Mouse (Mus musculus) MEL (cell line): ENCODE results near the gene Gm20605. TPM values are rescaled to one million over a fixed set of nuclear protein-coding genes. Genes with fewer than 3 reads are reported as not detected.

Experiments used
- DNase-seq: peaks from one replicate; pipeline ENCODE4 v3.0.0; 2011; ENCODE audit warnings: low read depth, low spot score
- H3K27ac ChIP-seq: 2 replicates; pipeline ENCODE4 v1.5.1; 2012; ENCODE audit warnings: low read depth, mild to moderate bottlenecking, control low read depth, low read length, moderate library complexity; ENCODE audit not compliant: control insufficient read depth
- H3K27me3 ChIP-seq, 2 experiments: fragments of 150-350 bp in 1 of 2; sonication (generic) in 1 of 2; 2 replicates each; pipeline ENCODE4 v1.6.1; 2012; ENCODE audit warnings: low read length in 2 of 2, mild to moderate bottlenecking in 2 of 2, improper control_type of control experiment in 1 of 2, moderate library complexity in 1 of 2; ENCODE audit not compliant: insufficient read depth in 2 of 2, control insufficient read depth in 1 of 2
- H3K36me3 ChIP-seq, 2 experiments: 2 replicates each; pipeline ENCODE4 v1.6.1; 2012 to 2014; ENCODE audit warnings: low read length in 2 of 2, improper control_type of control experiment in 1 of 2, inconsistent platforms in 1 of 2, mild to moderate bottlenecking in 1 of 2; ENCODE audit not compliant: insufficient read depth in 2 of 2, control insufficient read depth in 1 of 2
- H3K4me1 ChIP-seq, 2 experiments: fragments of 150-350 bp in 1 of 2; sonication (generic) in 1 of 2; 2 replicates each; pipeline ENCODE4 v1.6.1; 2012; ENCODE audit warnings: low read length in 2 of 2, improper control_type of control experiment in 1 of 2, mild to moderate bottlenecking in 1 of 2; ENCODE audit not compliant: insufficient read depth in 2 of 2, control insufficient read depth in 1 of 2
- H3K4me3 ChIP-seq, 2 experiments: fragments of 150-350 bp in 1 of 2; sonication (generic) in 1 of 2; 2 replicates each; pipeline ENCODE4 v1.5.1; 2012; ENCODE audit warnings: low read depth in 2 of 2, low read length in 2 of 2, mild to moderate bottlenecking in 2 of 2, moderate library complexity in 2 of 2, control low read depth in 1 of 2, improper control_type of control experiment in 1 of 2; ENCODE audit not compliant: control insufficient read depth in 1 of 2, insufficient read depth in 1 of 2
- H3K79me2 ChIP-seq: 2 replicates; pipeline ENCODE4 v1.6.1; 2012; ENCODE audit warnings: mild to moderate bottlenecking, low read length, moderate library complexity; ENCODE audit not compliant: control insufficient read depth, poor library complexity, insufficient read depth
- H3K9ac ChIP-seq: 2 replicates; pipeline ENCODE4 v1.6.1; 2012; ENCODE audit warnings: low read depth, mild to moderate bottlenecking, control low read depth, low read length, moderate library complexity; ENCODE audit not compliant: control insufficient read depth, poor library complexity, severe bottlenecking
- H3K9me3 ChIP-seq: fragments of 150-350 bp; sonication (generic); replicated peaks from 2 replicates; pipeline ENCODE4 v1.6.1; 2012; ENCODE audit warnings: mild to moderate bottlenecking, low read length, improper control_type of control experiment, moderate library complexity; ENCODE audit not compliant: insufficient read depth
- ELF1 ChIP-seq: IDR thresholded peaks from 2 replicates; pipeline ENCODE4 v1.6.1; 2014; ENCODE audit warnings: low read depth, mild to moderate bottlenecking, inconsistent platforms, low read length, improper control_type of control experiment, moderate library complexity
- EP300 ChIP-seq, 2 experiments: IDR thresholded peaks; 2 replicates each; pipeline ENCODE4 v1.6.1; 2011; ENCODE audit warnings: improper control_type of control experiment in 2 of 2, low read length in 2 of 2, low read depth in 1 of 2, mild to moderate bottlenecking in 1 of 2
- ETS1 ChIP-seq: IDR thresholded peaks from 2 replicates; pipeline ENCODE4 v1.6.1; 2012; ENCODE audit warnings: low read depth, mild to moderate bottlenecking, inconsistent platforms, low read length, improper control_type of control experiment, moderate library complexity
- GABPA ChIP-seq: IDR thresholded peaks from 2 replicates; pipeline ENCODE4 v1.6.1; 2012; ENCODE audit warnings: low read depth, mild to moderate bottlenecking, inconsistent platforms, low read length, improper control_type of control experiment, moderate library complexity
- GATA1 ChIP-seq: IDR thresholded peaks from 2 replicates; pipeline ENCODE4 v1.6.1; 2011; ENCODE audit warnings: low read depth, low read length, improper control_type of control experiment
- JUND ChIP-seq: IDR thresholded peaks from 2 replicates; pipeline ENCODE4 v1.6.1; 2011; ENCODE audit warnings: low read depth, mild to moderate bottlenecking, improper control_type of control experiment, low read length
- MAFK ChIP-seq: IDR thresholded peaks from 2 replicates; pipeline ENCODE4 v1.6.1; 2011; ENCODE audit warnings: low read depth, mild to moderate bottlenecking, low read length, improper control_type of control experiment, borderline replicate concordance
- MAX ChIP-seq: IDR thresholded peaks from 2 replicates; pipeline ENCODE4 v1.6.1; 2011; ENCODE audit warnings: low read length, improper control_type of control experiment
- MEF2A ChIP-seq: IDR thresholded peaks from 2 replicates; pipeline ENCODE4 v1.6.1; 2014; ENCODE audit warnings: low read depth, mild to moderate bottlenecking, inconsistent platforms, low read length, improper control_type of control experiment; ENCODE audit not compliant: poor library complexity, insufficient replicate concordance, severe bottlenecking; ENCODE audit errors: extremely low read depth
- MXI1 ChIP-seq: IDR thresholded peaks from 2 replicates; pipeline ENCODE4 v1.6.1; 2011; ENCODE audit warnings: mild to moderate bottlenecking, low read depth, low read length, improper control_type of control experiment
- NELFE ChIP-seq: IDR thresholded peaks from 2 replicates; pipeline ENCODE4 v1.6.1; 2011; ENCODE audit warnings: low read depth, low read length, improper control_type of control experiment
- NRF1 ChIP-seq: IDR thresholded peaks from 2 replicates; pipeline ENCODE4 v1.6.1; 2014; ENCODE audit warnings: low read depth, mild to moderate bottlenecking, inconsistent platforms, low read length, improper control_type of control experiment, moderate library complexity; ENCODE audit not compliant: poor library complexity, insufficient read depth, severe bottlenecking
- POLR2AphosphoS5 ChIP-seq: IDR thresholded peaks from 2 replicates; pipeline ENCODE4 v1.6.1; 2012; ENCODE audit warnings: low read depth, borderline replicate concordance, mild to moderate bottlenecking, inconsistent platforms, low read length, moderate library complexity, mixed read lengths
- RAD21 ChIP-seq: IDR thresholded peaks from 2 replicates; pipeline ENCODE4 v1.6.1; 2011; ENCODE audit warnings: mild to moderate bottlenecking, low read depth, low read length, improper control_type of control experiment
- RCOR1 ChIP-seq: IDR thresholded peaks from 2 replicates; pipeline ENCODE4 v1.6.1; 2012; ENCODE audit warnings: low read depth, mild to moderate bottlenecking, inconsistent platforms, low read length, improper control_type of control experiment
- SMC3 ChIP-seq: IDR thresholded peaks from 2 replicates; pipeline ENCODE4 v1.6.1; 2011; ENCODE audit warnings: low read depth, low read length, improper control_type of control experiment
- USF2 ChIP-seq, 2 experiments: IDR thresholded peaks; 2 replicates each; pipeline ENCODE4 v1.6.1; 2011 to 2012; ENCODE audit warnings: improper control_type of control experiment in 2 of 2, low read length in 2 of 2, borderline replicate concordance in 1 of 2, inconsistent platforms in 1 of 2, low read depth in 1 of 2, mild to moderate bottlenecking in 1 of 2; ENCODE audit not compliant: insufficient read depth in 1 of 2
- ZKSCAN1 ChIP-seq: IDR thresholded peaks from 2 replicates; pipeline ENCODE4 v1.6.1; 2012; ENCODE audit warnings: low read depth, mild to moderate bottlenecking, inconsistent platforms, low read length, improper control_type of control experiment, moderate library complexity
- ZMIZ1 ChIP-seq: IDR thresholded peaks from 2 replicates; pipeline ENCODE4 v1.6.1; 2012; ENCODE audit warnings: low read depth, mild to moderate bottlenecking, inconsistent platforms, low read length, improper control_type of control experiment, moderate library complexity
- polyA plus RNA-seq, 2 experiments: library from polyadenylated mRNA; stranded (reverse) in 1 of 2; unstranded in 1 of 2; fragments of >175 nt in 1 of 2; fragments of >200 nt in 1 of 2; gene quantifications; 2 replicates each; pipeline versions ENCODE4 v1.2.1 to v1.2.4; 2012; ENCODE audit warnings: low replicate concordance in 2 of 2, low read depth in 1 of 2; ENCODE audit not compliant: insufficient read length in 2 of 2, insufficient read depth in 1 of 2, missing spikeins in 1 of 2
- total RNA-seq: library from RNA; depleted of rRNA; stranded (reverse); fragments of 300-350 nt; gene quantifications from 2 replicates; pipeline ENCODE4 v1.2.3, GENCODE M21; 2012

Gm20605 gene
- total and polyA plus RNA-seq, 3 experiments, result 2.5 to 12.7 TPM; not detected in 1

- TF ChIP-seq RCOR1 (no peak), ZMIZ1 (peak; percentile 85), NELFE (peak; percentile 75)
These were observed 28.2 kb upstream of the Gm20605 start, which contains the start of gene Mospd3 (continued) for GRCm38 (mm10) chr5:137600619-137601364.

GRCm38 (mm10) chr5:137601365-137601729 is 27.6 kb upstream of the Gm20605 start:
- H3K4me1 ChIP-seq, result peaks cover 10 to 30% of the 10 kb centered on the region in 2 experiments

DNA sequence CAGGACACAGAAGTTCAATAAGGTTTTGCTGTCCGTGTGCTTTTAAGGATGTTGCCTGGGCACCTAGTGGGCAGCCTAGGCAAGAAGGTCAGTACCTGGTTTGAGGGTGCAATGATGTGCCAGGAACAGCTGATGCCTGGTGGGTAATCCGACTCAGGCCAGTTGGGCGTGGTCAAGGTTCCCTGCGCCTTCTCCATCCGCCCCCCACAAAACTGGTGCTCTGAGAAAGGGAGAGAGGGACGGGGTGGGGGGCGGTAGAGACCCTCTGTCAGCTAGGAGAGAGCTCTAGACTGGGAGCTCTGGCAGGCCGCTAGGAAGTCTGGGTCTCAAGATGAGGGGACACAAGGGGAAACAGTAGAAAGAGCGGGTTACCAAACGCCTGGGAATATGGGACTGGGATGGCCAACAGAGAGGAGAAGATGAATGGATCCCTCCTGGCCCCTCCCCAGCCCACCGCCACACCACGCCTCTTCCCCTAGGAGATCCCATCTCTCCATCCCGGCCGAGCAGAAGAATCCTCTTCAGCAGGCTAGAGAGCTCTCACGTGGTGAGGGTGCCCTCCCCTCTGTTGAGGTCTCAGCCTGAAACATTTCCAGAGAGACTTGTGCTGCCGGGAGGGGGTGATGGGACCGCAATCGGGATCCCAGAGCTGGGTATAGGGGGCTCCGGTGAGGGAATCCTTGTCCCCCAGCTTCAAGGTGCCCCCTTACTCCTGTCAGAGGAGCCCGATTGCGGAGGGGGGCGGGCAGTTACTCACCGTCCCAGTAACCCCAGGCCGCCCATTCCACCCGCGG is 20.9 kb upstream of the Gm20605 start:
- no peak overlapping the region for H3K4me3 ChIP-seq
- H3K36me3 ChIP-seq, result peaks cover 0 to 3% of the 10 kb centered on the region in 2 experiments; a peak in 2 of 4 replicates
- no peaks in the 10 kb centered on the region for H3K79me2 ChIP-seq
- H3K9me3 ChIP-seq, result no peaks in the 10 kb centered on the region
- H3K9ac ChIP-seq, result no peak overlapping the region
- H3K27ac ChIP-seq, result no peak overlapping the region
- no peak for DNase-seq
- TF ChIP-seq MAX, result no peak
- no peak for TF ChIP-seq RAD21
- peaks cover 0 to 4% of the 10 kb centered on the region in 2 experiments; a peak in 2 of 4 replicates for H3K4me1 ChIP-seq
- no peaks in the 10 kb centered on the region for H3K27me3 ChIP-seq

More at GRCm38 (mm10) chr5:137601365-137601729, 27.6 kb upstream of the Gm20605 start:
- peak overlapping the region; percentile 56 to 99 for H3K4me3 ChIP-seq
- peaks cover 14% of the 10 kb centered on the region for H3K79me2 ChIP-seq
- peak; percentile 78 for DNase-seq
- H3K9ac ChIP-seq, result peak overlapping the region; percentile 87
- peak in 1 of 2 experiments; percentile 53; a peak in 1 of 4 replicates for TF ChIP-seq EP300 (IDR thresholded peaks at IDR 0.05; ENCODE audit: low read depth in 1 of 2, low read length in 2 of 2)
- peak; percentile 33; the same call in 1 of the 2 replicates for TF ChIP-seq ETS1
- no peak for TF ChIP-seq SMC3
- TF ChIP-seq MXI1, result peak; percentile 44; the same call in 1 of the 2 replicates
- H3K36me3 ChIP-seq, result peaks cover 0 to 16% of the 10 kb centered on the region in 2 experiments; a peak in 2 of 4 replicates
- no peaks in the 10 kb centered on the region for H3K9me3 ChIP-seq
- no peaks in the 10 kb centered on the region for H3K27me3 ChIP-seq
- H3K27ac ChIP-seq, result peak overlapping the region; percentile 95

DNA sequence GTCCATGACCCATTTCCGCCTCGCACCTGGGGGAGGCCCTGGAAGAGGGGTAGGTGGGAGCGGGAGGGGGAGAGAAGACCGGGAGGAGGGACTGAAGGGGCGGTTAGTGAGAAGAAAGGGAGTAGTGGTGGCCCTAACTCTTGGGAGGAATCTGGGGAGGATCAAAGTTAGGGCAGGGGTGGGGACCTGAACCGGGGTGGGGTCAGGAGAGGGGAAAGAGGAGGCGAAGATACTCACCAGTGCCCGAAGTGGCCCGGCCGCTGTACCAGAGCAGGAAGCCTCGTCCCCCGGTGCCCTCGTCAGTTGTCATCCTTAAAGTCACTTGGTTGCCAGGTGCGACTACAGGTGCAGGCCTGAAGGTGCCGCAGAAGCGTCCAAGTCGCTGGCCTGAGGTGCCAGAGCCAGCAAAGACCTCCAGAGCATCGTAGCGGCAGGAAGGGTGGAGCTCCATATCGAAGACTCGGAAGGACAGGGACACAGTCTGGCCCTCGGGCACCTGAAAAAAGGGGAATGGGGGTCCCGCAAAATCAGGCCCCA is 20.3 kb upstream of the Gm20605 start:
- H3K9me3 ChIP-seq, result no peaks in the 10 kb centered on the region
- H3K79me2 ChIP-seq, result no peaks in the 10 kb centered on the region
- no peak for DNase-seq
- peaks cover 0 to 3% of the 10 kb centered on the region in 2 experiments; a peak in 1 of 4 replicates for H3K36me3 ChIP-seq
- H3K4me3 ChIP-seq, result no peak overlapping the region
- H3K9ac ChIP-seq, result no peak overlapping the region
- H3K27me3 ChIP-seq, result no peaks in the 10 kb centered on the region
- H3K4me1 ChIP-seq, result peaks cover 0 to 4% of the 10 kb centered on the region in 2 experiments; a peak in 2 of 4 replicates
- no peak overlapping the region for H3K27ac ChIP-seq
- TF ChIP-seq MAFK (no peak), ZKSCAN1 (no peak), JUND (no peak), MEF2A (no peak), POLR2AphosphoS5 (no peak), NELFE (no peak), USF2 (IDR thresholded peaks at IDR 0.05; ENCODE audit: borderline replicate concordance in 1 of 2, insufficient read depth in 1 of 2, low read depth in 1 of 2, low read length in 2 of 2) (no peak), GATA1 (no peak), ELF1 (no peak), NRF1 (no peak), GABPA (no peak)
